Mouse (Mus musculus) kidney, adult 2 months (tissue): ENCODE measurements around the gene Trabd2b.

Experiments
- CTCF ChIP-seq: fragments of 200-500 bp; conservative IDR thresholded peaks from 2 replicates; pipeline ENCODE4 v1.5.1; 2011; ENCODE audit warnings: low read depth, mild to moderate bottlenecking, control low read depth, low read length, moderate library complexity, mixed read lengths; ENCODE audit not compliant: insufficient read depth, insufficient read length
- POLR2A ChIP-seq: fragments of 200-500 bp; IDR thresholded peaks from one replicate; pipeline ENCODE4 v1.6.1; 2011; ENCODE audit warnings: low read depth, low read length, control low read depth

DNA sequence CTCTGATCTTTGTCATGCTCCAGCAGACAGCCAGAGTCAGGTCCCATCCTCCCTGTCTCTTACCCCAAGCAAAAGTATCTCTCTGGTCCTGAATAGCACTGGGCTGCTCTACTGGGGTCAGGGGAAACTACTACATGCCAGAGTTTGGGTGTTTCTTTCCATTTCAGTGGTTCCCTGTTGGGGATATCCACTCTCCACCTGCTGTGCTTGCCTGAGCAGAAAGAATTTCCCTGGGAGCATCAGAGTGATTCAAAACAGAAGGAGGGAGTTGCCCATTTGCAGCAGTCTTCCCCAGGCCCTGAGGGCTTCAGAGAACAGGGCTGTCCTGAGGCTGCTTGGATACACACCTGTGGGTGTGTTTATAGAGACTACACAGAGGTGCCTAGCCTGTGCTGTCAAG lies 3.0 kb downstream of the Trabd2b start:
- TF ChIP-seq CTCF (no peak), POLR2A (no peak)
